Mouse (Mus musculus): Measurements from ENCODE around the gene Celf2. TPM values are rescaled to one million over a fixed set of nuclear protein-coding genes. Genes with fewer than 3 reads are reported as not detected.

Gene Celf2
- total RNA-seq, 2 experiments from 2014 or later = 53.5 to 58.8 TPM

- no peak for DNase-seq
Observed at GRCm38 (mm10) chr2:6674401-6674800, 835.0 kb downstream of the Celf2 start.

- DNase-seq = no peak
Observed at GRCm38 (mm10) chr2:6673418-6673817, 835.9 kb downstream of the Celf2 start.

- no peak for DNase-seq
Observed at GRCm38 (mm10) chr2:6667611-6668010, 841.8 kb downstream of the Celf2 start.

- DNase-seq = no peak
Observed at GRCm38 (mm10) chr2:6659834-6660233, 849.5 kb downstream of the Celf2 start.

- no peak for DNase-seq
Observed at GRCm38 (mm10) chr2:6653719-6654118, 855.6 kb downstream of the Celf2 start.

- no peak for DNase-seq
Observed at GRCm38 (mm10) chr2:6651697-6652096, 857.7 kb downstream of the Celf2 start.

GRCm38 (mm10) chr2:6648877-6649276 is 860.5 kb downstream of the Celf2 start:
- DNase-seq = no peak

GRCm38 (mm10) chr2:6647028-6647427 is 862.3 kb downstream of the Celf2 start:
- DNase-seq = no peak

GRCm38 (mm10) chr2:6646325-6646724 is 863.0 kb downstream of the Celf2 start:
- no peak for DNase-seq

GRCm38 (mm10) chr2:6642222-6642850 is 867.0 kb downstream of the Celf2 start:
- DNase-seq = no peak

GRCm38 (mm10) chr2:6639370-6639769 is 870.0 kb downstream of the Celf2 start:
- no peak for DNase-seq

GRCm38 (mm10) chr2:6637147-6637546 is 872.2 kb downstream of the Celf2 start:
- no peak for DNase-seq

- DNase-seq = no peak
Observed at GRCm38 (mm10) chr2:6634899-6635298, 874.5 kb downstream of the Celf2 start.

- DNase-seq = no peak
Observed at GRCm38 (mm10) chr2:6633115-6633514, 876.2 kb downstream of the Celf2 start.

- no peak for DNase-seq
Observed at GRCm38 (mm10) chr2:6623802-6624201, 885.6 kb downstream of the Celf2 start.

GRCm38 (mm10) chr2:6622082-6622481 is 887.3 kb downstream of the Celf2 start:
- no peak for DNase-seq

- DNase-seq = no peak
Observed at GRCm38 (mm10) chr2:6618856-6619255, 890.5 kb downstream of the Celf2 start.

GRCm38 (mm10) chr2:6618450-6618849 is 890.9 kb downstream of the Celf2 start:
- DNase-seq = no peak

GRCm38 (mm10) chr2:6604347-6604746 is 905.0 kb downstream of the Celf2 start:
- DNase-seq = no peak

- no peak for DNase-seq
Observed at GRCm38 (mm10) chr2:6603880-6604279, 905.5 kb downstream of the Celf2 start.

GRCm38 (mm10) chr2:6602163-6602562 is 907.2 kb downstream of the Celf2 start:
- no peak for DNase-seq

- no peak for DNase-seq
Observed at GRCm38 (mm10) chr2:6598879-6599167, 910.5 kb downstream of the Celf2 start.

GRCm38 (mm10) chr2:6598124-6598878 is 911.1 kb downstream of the Celf2 start:
- DNase-seq = no peak

GRCm38 (mm10) chr2:6594736-6595135 is 914.6 kb downstream of the Celf2 start:
- no peak for DNase-seq

Measured in gastrocnemius, postnatal 25 days (tissue).